Mouse (Mus musculus) frontal cortex, postnatal 10 days (tissue): ENCODE data around the gene Notum.

Experiments
- DNase-seq, 2 experiments: peaks; one replicate each; pipeline ENCODE4 v3.0.0; 2022; ENCODE audit warnings: low spot score in 2 of 2, mixed read lengths in 1 of 2

Notum gene

GRCm38 (mm10) chr11:120618619-120619535 is 42.1 kb downstream of the Notum start:
- DNase-seq = no peak

GRCm38 (mm10) chr11:120617519-120618112 is 43.4 kb downstream of the Notum start, which contains the start of gene Pcyt2:
Gene Pcyt2, minus strand, starts transcription at chr11:120617936.
- peak; percentile 87 to 91 for DNase-seq

GRCm38 (mm10) chr11:120616617-120617294 is 44.2 kb downstream of the Notum start:
- no peak for DNase-seq

- DNase-seq = no peak
These were observed 45.3 kb downstream of the Notum start for GRCm38 (mm10) chr11:120615606-120616203.

GRCm38 (mm10) chr11:120615167-120615566 is 45.8 kb downstream of the Notum start:
- no peak for DNase-seq

GRCm38 (mm10) chr11:120613976-120614375 is 47.0 kb downstream of the Notum start:
- no peak for DNase-seq

GRCm38 (mm10) chr11:120613481-120613972 is 47.4 kb downstream of the Notum start:
- no peak for DNase-seq

GRCm38 (mm10) chr11:120612763-120613162 is 48.2 kb downstream of the Notum start:
- DNase-seq = peak in 1 of 2 experiments; percentile 64

GRCm38 (mm10) chr11:120610477-120611046 is 50.4 kb downstream of the Notum start:
- no peak for DNase-seq

GRCm38 (mm10) chr11:120609250-120609649 is 51.7 kb downstream of the Notum start:
- DNase-seq = no peak

GRCm38 (mm10) chr11:120608241-120609034 is 52.5 kb downstream of the Notum start, which contains the start of gene Npb:
Gene Npb, plus strand, starts transcription at chr11:120608477.
- DNase-seq = no peak

- no peak for DNase-seq
These were observed 54.2 kb downstream of the Notum start for GRCm38 (mm10) chr11:120606764-120607163.

- DNase-seq = no peak
These were observed 55.3 kb downstream of the Notum start for GRCm38 (mm10) chr11:120605667-120606066.
